In the genomic region with DNA sequence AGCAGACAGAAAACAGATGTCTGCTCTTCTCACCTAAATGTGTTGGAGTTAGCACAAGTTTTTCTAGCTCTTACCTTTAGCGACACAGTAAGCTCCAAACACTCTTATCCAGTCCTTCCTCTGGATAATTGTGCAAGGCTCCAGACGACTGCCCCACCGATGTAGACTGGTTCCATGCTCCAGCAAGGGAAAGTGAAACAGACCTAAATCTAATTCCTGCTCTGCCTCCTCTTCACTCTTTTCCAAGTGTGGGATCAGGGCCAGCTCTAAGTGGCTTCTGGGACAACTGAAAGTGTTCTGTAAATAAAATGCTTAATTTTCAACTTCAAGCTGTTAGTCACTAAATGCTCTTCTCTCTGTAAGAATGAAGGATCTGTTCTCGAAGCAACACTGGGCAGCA, we compare ENCODE assay signal across 16 mouse cellular contexts.
DNase-seq lines count a peak whose midpoint lies in the region.
"Had no signal": no experiment of that assay in that cellular context is flagged by ENCODE, and none has a peak within 500 bp of the region (broad histone marks: within the 10 kb centered on the region; RNA-seq: fewer than 3 reads in every experiment).

No protein-coding gene starts in this region.

- peak; percentile 34 to 46 for DNase-seq in cerebellum, adult 18-20 months
- DNase-seq in cerebellum, adult 11-12 months: no peak
- peak; percentile 3 for DNase-seq in gastrocnemius, postnatal 10 days
- DNase-seq in gastrocnemius, adult 8-10 months (ENCODE audit: low spot score in 2 of 2): no peak
- DNase-seq in right cerebral cortex, adult 2 months (ENCODE audit: low spot score in 2 of 2): peak; percentile 27 to 35
- no peak for DNase-seq in right cerebral cortex, postnatal 36 days (ENCODE audit: low spot score in 2 of 2)
- peak; percentile 55 for DNase-seq in telencephalon, adult 2 months (ENCODE audit: low read depth, low spot score)
- no peak for DNase-seq in c-Kit-positive CD71-positive TER-119-positive erythroid progenitor cells, embryonic 14.5 days (ENCODE audit: low spot score)
- DNase-seq: adrenal gland, adult 8-10 months; cerebellum, adult 9-10 months; embryo, embryonic 11 days; gastrocnemius, postnatal 25 days; heart, adult 11 months; kidney, adult 8-10 months; kidney, postnatal 4 days; thymus, postnatal 25 days had no signal

Comparison
In these comparisons a context has a peak if more than half of its experiments do, and no peak if none do; other contexts are left out.
1. DNase-seq: peak in cerebellum, adult 18-20 months (2 of 2), gastrocnemius, postnatal 10 days (single experiment), right cerebral cortex, adult 2 months (2 of 2) and telencephalon, adult 2 months (single experiment); none in cerebellum, adult 11-12 months (single experiment), gastrocnemius, adult 8-10 months (0 of 2), right cerebral cortex, postnatal 36 days (0 of 2) and c-Kit-positive CD71-positive TER-119-positive erythroid progenitor cells, embryonic 14.5 days (single experiment).